Mouse (Mus musculus): Measurements from ENCODE around the gene Dda1.

GRCm38 (mm10) chr8:71497881-71498501, 29.0 kb downstream of the Dda1 start:
- TF ChIP-seq CTCF (IDR thresholded peaks at IDR 0.05; ENCODE audit: borderline replicate concordance, extremely low read depth, insufficient read depth, insufficient read length) (no peak), POLR2A (IDR thresholded peaks at IDR 0.05; ENCODE audit: borderline replicate concordance, extremely low read depth, insufficient read depth, insufficient read length, poor library complexity, severe bottlenecking) (no peak)

Data from brain, embryonic 14.5 days (tissue).